ENCODE assay signal across 18 mouse cellular contexts in the genomic region with DNA sequence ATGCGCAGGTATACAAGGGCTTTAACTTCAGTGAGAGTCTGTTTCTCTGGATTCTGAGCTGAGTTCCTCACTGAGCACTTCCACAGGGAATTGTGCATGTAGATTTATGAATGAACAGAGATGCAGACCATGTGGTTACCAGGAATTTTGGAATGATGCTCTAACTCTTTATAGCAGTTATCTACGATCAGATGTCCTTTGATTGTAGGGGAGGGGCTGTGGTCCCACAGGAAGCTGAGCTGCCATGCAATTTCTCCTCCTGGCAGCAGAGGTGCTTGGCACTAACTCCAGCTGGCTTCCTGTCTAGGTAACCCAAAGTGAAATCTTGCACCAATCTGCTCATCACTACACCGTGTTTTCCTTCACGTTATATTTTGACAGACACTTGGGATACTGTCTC.
"Had no signal": no experiment of that assay in that cellular context is flagged by ENCODE, and none has a peak within 500 bp of the region (broad histone marks: within the 10 kb centered on the region; RNA-seq: fewer than 3 reads in every experiment).

No protein-coding gene starts in this region.

- H3K9me3 ChIP-seq: kidney, embryonic 15.5 days; limb, embryonic 10.5 days; limb, embryonic 13.5 days; liver, embryonic 12.5 days; liver, embryonic 15.5 days; lung, embryonic 15.5 days had no signal

- H3K4me2 ChIP-seq: kidney, embryonic 15.5 days; limb, embryonic 13.5 days; liver, embryonic 12.5 days; liver, embryonic 15.5 days; lung, embryonic 15.5 days; midbrain, embryonic 11.5 days had no signal

- H3K9ac ChIP-seq: kidney, embryonic 15.5 days; limb, embryonic 13.5 days; liver, embryonic 12.5 days; liver, embryonic 15.5 days; lung, embryonic 15.5 days had no signal

- H3K4me1 ChIP-seq: kidney, embryonic 15.5 days; liver, embryonic 12.5 days; liver, embryonic 15.5 days; lung, embryonic 15.5 days had no signal

- H3K4me3 ChIP-seq: kidney, embryonic 15.5 days; left cerebral cortex, adult 2 months; limb, embryonic 10.5 days; limb, embryonic 13.5 days; liver, embryonic 12.5 days; liver, embryonic 15.5 days; lung, embryonic 15.5 days had no signal

- H3K27me3 ChIP-seq: kidney, embryonic 15.5 days; limb, embryonic 13.5 days; liver, embryonic 12.5 days; liver, embryonic 15.5 days; lung, embryonic 15.5 days had no signal

- H3K36me3 ChIP-seq: kidney, embryonic 15.5 days; limb, embryonic 10.5 days; limb, embryonic 13.5 days; liver, embryonic 12.5 days; liver, embryonic 15.5 days; lung, embryonic 15.5 days had no signal

- ATAC-seq: liver, embryonic 12.5 days had no signal

- H3K27ac ChIP-seq: kidney, embryonic 15.5 days; left cerebral cortex, adult 2 months; limb, embryonic 10.5 days; limb, embryonic 13.5 days; liver, embryonic 12.5 days; liver, embryonic 15.5 days; lung, embryonic 15.5 days had no signal

- DNase-seq: kidney, postnatal 10 days; kidney, postnatal 36 days; layer of hippocampus, postnatal 36 days; liver; lung, adult 18-20 months; lung, postnatal 10 days; lung, postnatal 36 days; midbrain, embryonic 14.5 days; thymus, adult 18-20 months; thymus, postnatal 36 days had no signal
